Mouse (Mus musculus) spleen, adult 2 months (tissue): ENCODE data around the gene Caskin2.

Source experiments
- CTCF ChIP-seq: fragments of 200-500 bp; IDR thresholded peaks from 2 replicates; pipeline ENCODE4 v1.5.1; 2011; ENCODE audit warnings: mild to moderate bottlenecking, inconsistent platforms; ENCODE audit not compliant: insufficient read depth, insufficient read length, insufficient replicate concordance; ENCODE audit errors: extremely low read depth
- POLR2A ChIP-seq: fragments of 200-500 bp; IDR thresholded peaks from 2 replicates; pipeline ENCODE4 v1.6.1; 2011; ENCODE audit warnings: low read depth, low read length, inconsistent platforms

DNA sequence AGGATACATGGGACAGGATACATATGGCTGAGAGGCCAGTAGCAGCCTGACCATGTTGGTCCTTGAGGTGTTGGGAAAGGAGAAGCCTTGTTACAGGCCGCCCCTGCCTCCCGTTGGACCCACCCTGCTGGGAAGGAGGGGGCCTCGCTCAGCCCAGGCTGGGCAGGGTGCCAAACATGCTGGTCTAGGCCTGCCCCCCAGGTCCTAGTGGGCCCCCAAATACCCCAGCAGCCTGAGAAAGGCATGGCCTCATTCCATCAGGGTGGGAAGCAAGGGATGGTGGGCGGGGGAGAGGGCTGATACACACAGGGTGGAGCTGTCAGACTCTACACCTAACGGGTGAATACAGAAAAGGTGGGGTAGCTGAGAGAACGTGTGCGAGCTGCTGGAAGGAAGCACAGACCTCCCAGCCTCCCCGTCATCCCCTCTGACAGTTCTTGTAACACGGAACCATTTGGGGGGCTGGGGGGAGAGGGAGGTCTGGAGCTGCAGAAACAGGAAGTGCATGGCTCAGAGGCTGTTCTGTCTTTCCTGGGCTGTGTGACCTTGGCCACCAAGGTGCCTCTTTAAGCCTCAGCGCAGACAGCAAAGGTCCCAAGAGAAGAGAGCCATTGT is 4.6 kb downstream of the Caskin2 start:
- TF ChIP-seq CTCF (no peak), POLR2A (no peak)
